Mouse (Mus musculus): ENCODE results near the gene Pecam1.
A peak's percentile ranks its signal among the peaks of the same experiment; 100 is the strongest.

The Pecam1 gene

DNA sequence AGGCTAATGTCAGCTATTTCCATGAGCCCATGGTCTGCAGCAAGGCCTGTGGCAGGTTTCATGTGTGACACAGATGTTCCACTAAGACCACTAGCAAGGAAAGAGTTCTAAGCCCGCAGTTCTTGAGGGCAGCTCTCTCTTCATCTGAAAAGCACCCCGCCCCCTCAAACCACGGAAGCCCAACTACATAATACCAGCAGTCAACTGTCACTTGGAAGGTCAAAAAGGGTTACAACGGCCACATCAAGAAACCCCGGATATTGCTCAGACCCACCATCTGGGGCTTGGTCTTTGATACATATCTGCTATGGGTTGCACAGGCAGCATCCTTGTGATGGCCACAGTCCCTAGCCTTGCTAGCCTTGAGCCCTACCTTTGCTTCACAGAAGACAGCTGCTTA is 62.1 kb downstream of the Pecam1 start:
- DNase-seq (ENCODE audit: low spot score): no peak

- DNase-seq (ENCODE audit: low spot score): no peak
These were observed 63.1 kb downstream of the Pecam1 start for GRCm38 (mm10) chr11:106687293-106687692.

- no peak for DNase-seq (ENCODE audit: low spot score)
These were observed 66.4 kb downstream of the Pecam1 start for GRCm38 (mm10) chr11:106684027-106684426.

DNA sequence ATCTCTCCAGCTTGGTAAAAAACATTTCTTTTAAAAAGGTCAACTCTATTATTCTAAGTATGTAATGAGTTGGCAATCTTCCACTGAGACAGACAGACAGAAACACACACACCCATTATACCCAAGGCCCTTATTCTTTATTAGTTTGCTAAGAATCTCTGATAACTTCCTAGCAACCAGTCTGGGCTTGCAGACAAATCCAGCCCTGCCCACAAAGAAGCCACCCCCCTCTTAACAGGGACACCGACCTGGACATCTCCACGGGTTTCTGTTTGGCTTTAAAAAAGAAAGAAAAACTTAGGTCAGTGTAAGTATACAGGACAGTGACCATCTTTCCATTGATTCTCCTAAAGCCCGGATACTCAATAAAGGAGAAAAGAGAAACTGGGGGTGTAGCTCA is 67.1 kb downstream of the Pecam1 start:
- DNase-seq (ENCODE audit: low spot score): no peak

DNA sequence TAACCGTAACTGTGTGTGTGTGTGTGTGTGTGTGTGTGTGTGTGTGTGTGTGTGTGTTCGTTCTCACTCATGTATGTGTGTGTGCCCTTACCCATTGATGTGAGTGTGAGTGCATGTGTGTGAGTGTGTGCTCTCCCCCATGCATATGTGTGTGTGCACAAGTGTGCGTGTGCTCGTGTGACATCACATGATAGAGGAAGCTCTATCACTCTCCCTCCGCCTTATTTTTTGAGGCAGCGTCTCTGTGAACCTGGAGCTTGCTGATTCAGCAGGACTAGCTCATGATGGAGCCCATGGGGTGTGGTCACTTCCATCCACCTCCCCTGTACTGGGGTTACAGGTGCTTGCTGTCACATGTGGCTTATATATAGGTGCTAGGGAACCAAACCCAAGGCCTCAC is 69.3 kb downstream of the Pecam1 start:
- DNase-seq (ENCODE audit: low spot score): no peak

GRCm38 (mm10) chr11:106679874-106680273 is 70.6 kb downstream of the Pecam1 start:
- DNase-seq (ENCODE audit: low spot score): no peak

DNA sequence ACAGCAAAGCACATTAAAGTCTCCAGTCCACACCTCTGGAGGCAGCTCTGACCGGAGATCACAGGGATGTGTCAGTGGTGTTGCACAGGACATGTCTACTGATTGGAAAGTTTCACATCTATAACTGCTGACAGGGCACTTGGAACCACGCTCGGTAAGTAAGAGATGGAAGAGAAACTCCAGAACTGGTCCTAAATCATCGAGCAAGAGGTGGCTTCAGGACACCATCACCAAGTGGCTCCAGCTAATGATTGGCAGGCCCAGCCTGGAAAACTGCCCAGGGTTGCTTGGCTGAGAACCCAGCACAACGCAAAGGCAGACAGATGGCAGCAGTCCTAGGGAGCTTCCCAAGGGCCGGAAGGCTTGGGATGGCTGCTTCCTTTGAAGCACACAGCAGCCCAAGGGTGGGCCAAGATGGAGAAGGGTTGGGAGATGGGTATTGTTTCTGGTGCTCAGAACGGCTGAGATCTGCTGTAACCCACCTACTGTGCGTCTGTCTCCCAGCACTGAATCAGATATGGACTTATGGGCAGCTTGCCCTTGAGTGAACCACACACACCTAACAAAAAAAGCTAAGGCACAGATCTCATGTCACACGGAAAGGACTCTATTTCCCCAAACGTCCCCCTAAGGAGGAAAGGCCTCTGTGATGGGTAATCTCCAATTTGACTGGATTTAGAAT is 72.4 kb downstream of the Pecam1 start:
- peak; percentile 67 for DNase-seq (ENCODE audit: low spot score)

GRCm38 (mm10) chr11:106677331-106677730 is 73.1 kb downstream of the Pecam1 start:
- no peak for DNase-seq (ENCODE audit: low spot score)

DNA sequence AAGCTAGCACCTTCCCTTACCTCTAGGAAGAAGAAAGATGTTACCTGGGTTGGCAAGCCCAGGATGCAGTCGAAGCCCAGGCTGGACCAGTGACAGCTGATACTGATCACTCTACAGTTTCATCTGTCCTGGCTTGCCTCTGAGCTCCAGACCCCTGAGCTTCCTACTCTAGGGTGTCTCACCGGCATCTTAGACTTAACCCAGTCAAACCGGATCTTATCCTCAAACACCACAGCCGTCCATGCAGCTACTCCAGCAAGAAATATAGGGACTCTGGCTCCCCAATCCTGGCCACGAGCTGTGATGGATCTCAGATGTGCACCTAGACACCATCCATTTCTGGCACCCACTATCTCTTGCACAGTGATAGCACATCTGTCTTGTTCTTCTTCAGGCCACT is 74.6 kb downstream of the Pecam1 start:
- no peak for DNase-seq (ENCODE audit: low spot score)

GRCm38 (mm10) chr11:106675201-106675726 is 75.2 kb downstream of the Pecam1 start:
- DNase-seq (ENCODE audit: low spot score): no peak

DNA sequence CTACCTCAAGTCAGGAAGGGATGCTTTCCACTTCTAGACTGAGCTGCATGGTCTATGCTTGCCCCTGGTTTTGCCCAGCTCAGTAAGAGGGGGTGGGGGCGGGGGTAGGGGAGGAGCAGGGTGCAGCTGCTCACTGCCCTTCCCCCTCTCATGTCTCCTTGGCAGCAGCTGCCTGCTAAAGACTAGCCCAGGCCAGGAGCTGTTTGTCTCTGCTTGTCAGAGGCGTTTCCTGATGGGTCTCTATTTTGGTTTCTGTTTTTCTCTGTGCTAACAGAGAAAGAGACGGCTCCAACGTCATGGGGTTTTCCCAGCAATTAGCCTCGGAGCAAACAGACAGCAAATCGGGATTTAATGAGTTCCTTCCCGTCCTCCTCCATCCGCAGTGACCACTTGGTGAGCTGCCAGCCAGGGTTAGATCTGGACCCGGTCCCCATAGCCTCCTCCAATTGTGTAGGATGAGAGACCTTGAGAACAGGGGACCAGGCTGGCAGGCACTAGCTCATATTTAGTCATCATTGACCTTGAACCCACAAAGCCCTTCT is 75.7 kb downstream of the Pecam1 start:
- DNase-seq (ENCODE audit: low spot score): peak; percentile 34

DNA sequence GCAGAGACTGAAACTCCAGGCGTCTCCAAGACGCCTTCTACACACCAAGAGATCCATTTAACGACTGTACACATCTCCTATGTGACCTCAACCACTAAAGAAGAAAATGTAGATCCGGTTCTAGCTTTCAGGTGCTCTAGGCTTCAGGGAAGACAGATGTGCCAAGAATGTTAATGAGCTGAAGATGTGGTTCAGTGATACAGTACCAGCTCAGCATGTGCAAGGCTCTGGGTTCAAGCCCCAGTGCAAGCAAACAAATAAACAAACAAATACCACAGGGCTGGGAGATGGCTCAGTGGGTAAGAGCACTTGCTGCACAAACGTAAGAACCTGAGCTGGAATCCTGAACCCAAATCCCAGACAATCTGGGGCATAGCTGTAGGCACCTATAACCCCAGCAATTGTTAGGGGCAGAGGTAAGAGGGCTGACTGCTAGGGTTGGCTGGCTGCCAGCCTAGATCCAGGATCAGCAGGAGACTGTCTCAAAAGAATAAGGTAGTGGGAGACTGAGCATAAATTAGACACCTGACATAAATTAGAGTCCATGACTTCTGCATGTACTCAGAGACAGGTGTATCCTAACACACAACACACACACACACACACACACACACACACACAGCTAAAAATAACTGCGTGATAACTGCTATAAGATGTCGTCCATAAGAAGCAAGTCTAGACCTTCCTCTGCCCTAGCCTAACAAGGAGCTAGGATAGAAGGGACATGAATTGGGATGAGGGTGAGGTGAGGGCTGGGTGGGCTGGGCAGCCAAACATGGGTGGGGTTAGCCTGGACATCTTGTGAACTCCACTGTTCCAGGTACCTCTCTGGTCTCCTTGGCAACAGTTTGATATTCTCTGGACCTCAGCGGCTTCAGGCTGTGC is 76.5 kb downstream of the Pecam1 start:
- DNase-seq (ENCODE audit: low spot score): no peak

DNA sequence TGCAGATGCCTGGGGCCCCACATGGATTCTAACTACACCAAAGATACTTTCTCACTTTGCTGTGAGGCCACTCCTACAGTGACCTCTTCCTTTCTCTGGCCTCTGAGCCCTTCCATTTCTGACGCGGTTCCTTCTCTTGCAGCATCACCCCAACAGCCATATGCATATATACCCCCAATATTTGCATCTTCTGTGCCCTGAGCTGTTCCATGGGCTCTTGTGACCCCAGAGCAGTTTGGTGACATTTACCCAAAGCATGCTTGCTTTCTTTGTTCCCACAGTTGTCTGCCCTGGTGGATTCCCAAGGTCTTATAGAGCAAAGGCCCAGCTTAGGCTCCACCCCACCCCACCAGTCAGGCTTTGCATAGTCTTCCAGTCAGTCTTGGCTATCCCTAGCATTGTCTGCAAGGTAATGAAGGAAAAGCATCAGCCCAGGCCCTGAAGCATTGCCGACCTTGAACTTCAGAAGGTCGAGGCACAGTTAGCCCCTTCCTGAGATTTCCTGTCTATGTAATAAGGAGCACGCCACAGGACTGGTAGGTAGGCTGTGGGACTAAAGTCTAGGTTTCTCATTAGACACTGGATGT is 77.4 kb downstream of the Pecam1 start:
- DNase-seq (ENCODE audit: low spot score): no peak

GRCm38 (mm10) chr11:106671801-106672200 is 78.6 kb downstream of the Pecam1 start:
- no peak for DNase-seq (ENCODE audit: low spot score)

DNA sequence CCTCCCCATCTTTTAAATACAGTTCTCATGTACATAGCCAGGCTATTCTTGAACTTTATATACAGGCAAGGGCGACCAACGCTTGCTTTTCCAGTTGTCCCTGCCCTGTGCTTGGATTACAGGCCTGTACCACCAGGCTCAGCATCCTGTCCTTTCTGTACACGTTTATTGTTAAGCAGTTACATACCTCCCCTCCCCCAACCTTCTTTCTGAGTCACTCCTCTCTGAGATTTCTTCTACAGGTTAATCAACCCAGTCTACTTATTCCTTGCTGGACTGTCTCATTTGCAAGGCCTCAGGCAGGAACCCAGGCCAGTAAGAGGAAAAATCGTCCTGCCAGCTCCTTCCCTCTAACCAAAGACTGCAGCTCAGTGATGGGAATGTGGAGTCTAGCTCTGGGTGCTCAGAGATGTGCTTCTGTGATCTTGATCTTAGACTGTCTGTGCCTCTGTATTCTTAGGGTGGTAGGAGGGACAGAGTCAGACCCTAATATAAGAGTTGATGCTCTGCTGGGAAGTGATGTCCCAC is 79.4 kb downstream of the Pecam1 start:
- no peak for DNase-seq (ENCODE audit: low spot score)

DNA sequence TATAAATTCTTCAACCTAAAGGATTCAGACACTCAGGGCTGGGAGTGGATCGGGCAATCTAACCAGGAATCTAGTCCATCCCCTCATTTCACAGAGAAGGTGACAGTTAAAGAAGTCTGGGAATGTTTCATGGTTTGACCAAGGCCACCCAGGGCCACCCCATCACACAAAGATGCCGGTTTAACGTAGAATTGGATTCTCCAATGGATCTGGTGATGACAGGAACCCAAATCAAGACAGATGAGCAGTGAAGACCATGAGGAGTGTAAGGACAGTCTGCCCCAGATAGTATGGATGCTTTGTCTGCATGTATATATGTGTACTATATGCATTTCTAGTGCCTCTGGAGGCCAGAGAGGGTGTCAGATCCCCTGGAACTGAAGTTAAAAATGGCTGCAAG is 80.2 kb downstream of the Pecam1 start:
- DNase-seq (ENCODE audit: low spot score): no peak

DNA sequence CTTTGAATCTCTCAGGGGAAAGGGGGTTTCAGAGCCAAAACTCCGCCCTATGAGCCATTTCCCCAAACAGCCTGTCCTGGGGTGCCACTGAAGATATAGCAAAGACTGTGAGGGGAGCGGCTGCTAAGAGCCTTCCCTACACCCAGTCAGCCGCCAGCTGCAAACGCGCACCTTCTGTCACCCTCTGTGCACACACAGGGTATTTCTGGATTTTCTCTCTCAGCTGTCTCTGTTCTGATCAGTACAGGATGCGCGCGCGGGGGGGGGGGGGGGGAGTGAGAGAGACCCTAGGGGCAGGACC is 80.6 kb downstream of the Pecam1 start:
- no peak for DNase-seq (ENCODE audit: low spot score)

GRCm38 (mm10) chr11:106669102-106669872 is 81.1 kb downstream of the Pecam1 start:
- no peak for DNase-seq (ENCODE audit: low spot score)

- no peak for DNase-seq (ENCODE audit: low spot score)
These were observed 82.1 kb downstream of the Pecam1 start for GRCm38 (mm10) chr11:106668336-106668735.

DNA sequence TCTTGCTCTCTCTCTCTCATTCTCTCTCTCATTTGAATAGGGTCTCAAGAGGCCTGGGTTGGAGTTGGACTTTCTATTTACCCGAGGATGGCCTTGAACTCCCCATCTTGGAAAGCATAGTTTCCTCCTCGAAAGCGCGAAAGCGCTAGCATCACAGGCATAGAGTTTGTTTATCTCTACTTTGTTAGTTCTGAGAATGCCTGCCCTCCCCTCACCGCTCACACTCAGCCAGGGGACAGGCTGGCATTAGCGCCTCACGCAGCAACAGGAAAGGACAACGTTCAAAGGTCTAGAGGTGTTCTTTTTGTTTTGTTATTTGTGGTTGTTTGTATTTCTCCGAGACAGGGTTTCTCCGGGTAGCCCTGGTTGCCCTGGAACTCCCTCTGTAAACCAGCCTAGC is 82.6 kb downstream of the Pecam1 start:
- DNase-seq (ENCODE audit: low spot score): no peak

DNA sequence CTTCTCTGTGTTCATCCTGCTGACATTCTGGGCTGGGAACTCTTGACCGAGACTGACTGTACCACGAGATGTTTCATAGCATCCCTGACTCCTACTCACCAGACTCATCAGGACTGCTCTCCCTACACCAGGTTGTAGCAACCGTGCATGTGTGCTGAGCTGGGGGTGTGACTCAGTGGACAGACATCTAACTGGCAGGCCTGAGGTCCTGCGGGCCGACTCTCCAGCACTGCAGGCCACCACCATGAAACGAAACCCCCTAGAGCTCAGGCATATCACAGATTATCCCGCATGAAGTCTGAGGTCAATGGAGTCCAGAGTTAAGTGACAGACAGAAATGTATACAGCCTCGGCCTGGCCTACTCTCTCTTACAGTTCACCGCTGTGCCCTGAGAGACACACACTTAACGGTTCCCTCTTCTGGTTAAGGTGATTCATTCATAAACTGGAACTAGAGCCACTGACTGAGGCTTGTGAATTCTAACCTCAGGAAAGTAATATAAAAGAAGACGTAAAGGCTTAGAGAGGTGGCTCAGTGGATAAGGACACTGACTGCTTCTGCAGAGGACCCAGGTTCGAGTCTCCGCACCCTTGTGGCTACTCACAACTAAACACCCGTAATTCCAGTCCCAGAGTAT is 83.8 kb downstream of the Pecam1 start:
- DNase-seq (ENCODE audit: low spot score): no peak

All from ovary, postnatal 10 days (tissue).